Mouse (Mus musculus) liver, adult 2 months (tissue): Measurements from ENCODE around the gene Bcl2l11. TPM values are rescaled to one million over a fixed set of nuclear protein-coding genes. Genes with fewer than 3 reads are reported as not detected.

Experiments
- DNase-seq: peaks from one replicate; pipeline ENCODE4 v3.0.0-alpha.2; 2011; ENCODE audit warnings: low read depth, low spot score; ENCODE audit errors: extremely low read depth
- H3K27ac ChIP-seq: fragments of 200-500 bp; replicated peaks from 2 replicates; pipeline ENCODE4 v1.5.1; 2012; ENCODE audit warnings: low read depth, mild to moderate bottlenecking, control low read depth, inconsistent platforms, low read length; ENCODE audit not compliant: insufficient read depth
- H3K27me3 ChIP-seq: fragments of 200-500 bp; 2 replicates; pipeline ENCODE4 v1.6.1; 2012; ENCODE audit warnings: mild to moderate bottlenecking, moderate library complexity, low read length, inconsistent platforms; ENCODE audit not compliant: control insufficient read depth, insufficient read depth
- H3K36me3 ChIP-seq: fragments of 200-500 bp; 2 replicates; pipeline ENCODE4 v1.6.1; 2012; ENCODE audit warnings: low read length, inconsistent platforms; ENCODE audit not compliant: control insufficient read depth, insufficient read depth
- H3K4me1 ChIP-seq: fragments of 200-500 bp; 2 replicates; pipeline ENCODE4 v1.6.1; 2011; ENCODE audit warnings: low read length; ENCODE audit not compliant: control insufficient read depth, insufficient read depth
- H3K4me3 ChIP-seq: fragments of 200-500 bp; 2 replicates; pipeline ENCODE4 v1.5.1; 2011; ENCODE audit warnings: low read depth, mild to moderate bottlenecking, control low read depth, low read length, moderate library complexity; ENCODE audit not compliant: insufficient read depth
- H3K79me2 ChIP-seq: fragments of 200-500 bp; 2 replicates; pipeline ENCODE4 v1.6.1; 2012; ENCODE audit warnings: inconsistent platforms, mild to moderate bottlenecking, low read length, moderate library complexity; ENCODE audit not compliant: control insufficient read depth, insufficient read depth
- H3K9ac ChIP-seq: fragments of 200-500 bp; 2 replicates; pipeline ENCODE4 v1.6.1; 2012; ENCODE audit warnings: low read depth, mild to moderate bottlenecking, control low read depth, inconsistent platforms, low read length
- CTCF ChIP-seq: fragments of 200-500 bp; IDR thresholded peaks from 2 replicates; pipeline ENCODE4 v1.5.1; 2011; ENCODE audit warnings: low read depth, low read length, control low read depth
- POLR2A ChIP-seq: fragments of 200-500 bp; IDR thresholded peaks from 2 replicates; pipeline ENCODE4 v1.6.1; 2011; ENCODE audit warnings: low read length, control low read depth; ENCODE audit not compliant: insufficient read depth; ENCODE audit errors: extremely low read depth
- WGBS: fragments of 180-500 bp; shearing (Covaris S2); methylation state at CpG from one replicate; pipeline ENCODE4 v1.1.7; 2018; 5-methylcytosine and 5-hydroxymethylcytosine counted together
- polyA plus RNA-seq: library from polyadenylated mRNA; depleted of rRNA; stranded (reverse); fragments of >200 nt; gene quantifications from 2 replicates; pipeline ENCODE4 v1.2.3, GENCODE M21; 2012
- total RNA-seq: library from RNA; depleted of rRNA; stranded (reverse); fragments of >200 nt; gene quantifications from 2 replicates; pipeline ENCODE4 v1.2.3, GENCODE M21; 2014

Gene Bcl2l11
- total and polyA plus RNA-seq, 2 experiments: 2.7 to 4.0 TPM

DNA sequence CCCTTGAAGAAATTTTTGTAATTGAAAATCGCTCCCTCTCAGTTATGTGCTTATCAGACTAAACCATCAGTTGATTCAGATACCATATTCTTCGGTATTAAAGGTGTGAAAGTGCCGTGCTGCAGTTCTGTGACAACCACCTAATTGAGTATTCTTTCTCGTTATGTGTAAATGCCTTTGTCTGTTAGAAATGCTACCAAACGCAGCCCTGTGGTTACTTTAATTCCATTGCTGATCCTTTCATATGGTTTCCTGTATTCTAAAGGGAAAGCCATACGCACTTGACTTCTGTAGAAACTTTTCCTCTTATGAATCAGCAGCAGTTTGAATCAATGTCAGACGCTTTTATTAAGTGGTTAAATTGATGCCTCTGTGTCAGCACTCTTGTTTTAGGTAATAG lies 8.2 kb upstream of the Bcl2l11 start:
- Histone ChIP-seq H3K27me3 (no peaks in the 10 kb centered on the region), H3K79me2 (no peaks in the 10 kb centered on the region), H3K4me3 (no peak overlapping the region), H3K9ac (no peak overlapping the region), H3K4me1 (no peaks in the 10 kb centered on the region), H3K27ac (no peak overlapping the region), H3K36me3 (no peaks in the 10 kb centered on the region)
- TF ChIP-seq CTCF (no peak), POLR2A (no peak)
- DNase-seq: no peak
- WGBS: 90% methylated on average over 7 of the region's 7 CpGs

DNA sequence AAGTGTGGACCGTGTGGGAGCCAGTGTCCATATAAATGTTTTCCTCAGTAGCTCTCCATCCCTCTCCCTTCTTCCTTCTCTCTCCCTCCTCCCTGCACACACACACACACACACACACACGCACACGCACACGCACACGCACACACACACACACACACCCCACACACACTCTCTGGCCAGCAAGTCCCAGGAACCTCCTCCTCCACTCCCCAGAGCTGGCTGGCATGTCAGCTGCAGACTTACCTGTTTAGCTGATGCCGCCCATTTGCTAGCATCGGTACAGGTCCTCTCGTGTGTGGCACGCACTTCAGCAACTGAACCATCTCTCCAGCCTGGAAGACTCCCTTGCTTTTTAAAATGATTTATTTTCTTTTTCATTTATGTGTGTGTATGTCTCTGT lies 6.9 kb upstream of the Bcl2l11 start:
- Histone ChIP-seq H3K27me3 (no peaks in the 10 kb centered on the region), H3K9ac (no peak overlapping the region), H3K27ac (no peak overlapping the region), H3K4me3 (no peak overlapping the region), H3K79me2 (no peaks in the 10 kb centered on the region), H3K4me1 (no peaks in the 10 kb centered on the region; the same call in 1 of the 2 replicates), H3K36me3 (no peaks in the 10 kb centered on the region)
- 98% methylated on average over 9 of the region's 9 CpGs for WGBS
- DNase-seq: no peak
- TF ChIP-seq CTCF: no peak
- TF ChIP-seq POLR2A: no peak

DNA sequence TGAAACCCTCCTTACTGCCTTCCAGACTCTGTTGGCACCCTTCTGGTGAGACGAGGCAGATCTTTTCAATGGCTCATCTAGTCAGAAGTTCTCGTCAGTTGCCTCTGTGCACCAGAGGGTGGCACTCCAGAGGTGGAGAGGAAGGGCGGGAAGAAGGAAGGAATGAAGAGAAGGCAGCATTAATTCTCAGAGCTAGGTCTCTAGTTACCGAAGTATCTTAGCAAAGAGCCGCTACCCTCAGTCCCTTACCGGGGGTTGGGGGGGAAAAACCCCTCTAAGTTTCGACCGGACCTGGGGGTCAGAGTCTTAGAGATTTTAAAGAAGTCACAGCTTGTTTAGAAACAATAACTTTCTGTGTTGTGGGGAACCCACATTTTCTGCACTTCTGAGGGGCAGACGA lies 3.3 kb upstream of the Bcl2l11 start:
- peak; percentile 52 for DNase-seq
- Histone ChIP-seq H3K36me3 (no peaks in the 10 kb centered on the region), H3K79me2 (no peaks in the 10 kb centered on the region)

DNA sequence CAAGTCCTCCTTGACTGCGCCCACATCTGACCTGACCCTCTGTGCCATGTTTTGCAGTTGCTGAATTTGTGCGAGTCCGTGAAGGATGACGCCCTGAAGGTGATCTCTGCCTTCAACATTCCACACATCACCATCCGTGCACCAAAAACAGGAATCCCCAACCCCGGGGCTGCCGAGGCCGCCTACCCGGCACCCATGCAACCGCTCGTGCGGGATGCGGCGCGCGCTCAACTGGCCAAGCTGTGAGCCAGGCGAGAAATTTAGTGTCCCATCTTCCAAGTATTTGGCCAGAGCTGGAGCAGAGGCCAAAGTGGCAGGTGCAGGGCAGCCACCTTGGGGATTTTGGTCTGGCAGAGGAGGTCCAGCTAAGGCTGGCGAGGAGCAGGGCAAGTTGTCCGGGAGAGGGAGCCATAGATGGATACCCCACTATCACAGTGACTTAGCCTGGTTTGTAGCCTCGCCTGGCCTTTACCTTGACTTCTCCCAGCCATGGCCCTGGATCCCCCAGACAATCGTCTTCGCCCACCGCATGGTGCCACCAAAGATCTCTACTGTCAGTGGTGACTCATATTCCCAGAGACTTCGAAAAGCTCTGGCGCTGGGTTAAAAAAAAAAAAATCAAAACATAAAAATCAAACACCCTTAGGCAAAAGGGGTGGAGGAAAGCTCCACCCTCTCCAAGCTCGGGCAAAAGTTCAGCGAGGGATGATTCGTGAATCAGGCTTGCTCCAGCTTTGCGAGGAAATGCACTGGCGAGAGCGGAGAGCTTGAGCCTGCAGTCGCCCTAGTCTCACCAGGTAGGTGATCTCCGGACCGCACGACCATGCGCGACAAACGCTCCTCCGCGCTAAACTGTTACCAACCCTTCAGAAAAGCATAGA lies 2.7 kb upstream of the Bcl2l11 start:
- no peak for DNase-seq

More for the DNA sequence above, 3.3 kb upstream of the Bcl2l11 start:
- no peaks in the 10 kb centered on the region for H3K27me3 ChIP-seq
- H3K27ac ChIP-seq: no peak overlapping the region
- 3% methylated on average over 9 of the region's 9 CpGs for WGBS
- no peak for TF ChIP-seq POLR2A
- TF ChIP-seq CTCF: peak; percentile 86
- peaks cover 8% of the 10 kb centered on the region for H3K4me1 ChIP-seq
- H3K4me3 ChIP-seq: no peak overlapping the region
- no peak overlapping the region for H3K9ac ChIP-seq

DNA sequence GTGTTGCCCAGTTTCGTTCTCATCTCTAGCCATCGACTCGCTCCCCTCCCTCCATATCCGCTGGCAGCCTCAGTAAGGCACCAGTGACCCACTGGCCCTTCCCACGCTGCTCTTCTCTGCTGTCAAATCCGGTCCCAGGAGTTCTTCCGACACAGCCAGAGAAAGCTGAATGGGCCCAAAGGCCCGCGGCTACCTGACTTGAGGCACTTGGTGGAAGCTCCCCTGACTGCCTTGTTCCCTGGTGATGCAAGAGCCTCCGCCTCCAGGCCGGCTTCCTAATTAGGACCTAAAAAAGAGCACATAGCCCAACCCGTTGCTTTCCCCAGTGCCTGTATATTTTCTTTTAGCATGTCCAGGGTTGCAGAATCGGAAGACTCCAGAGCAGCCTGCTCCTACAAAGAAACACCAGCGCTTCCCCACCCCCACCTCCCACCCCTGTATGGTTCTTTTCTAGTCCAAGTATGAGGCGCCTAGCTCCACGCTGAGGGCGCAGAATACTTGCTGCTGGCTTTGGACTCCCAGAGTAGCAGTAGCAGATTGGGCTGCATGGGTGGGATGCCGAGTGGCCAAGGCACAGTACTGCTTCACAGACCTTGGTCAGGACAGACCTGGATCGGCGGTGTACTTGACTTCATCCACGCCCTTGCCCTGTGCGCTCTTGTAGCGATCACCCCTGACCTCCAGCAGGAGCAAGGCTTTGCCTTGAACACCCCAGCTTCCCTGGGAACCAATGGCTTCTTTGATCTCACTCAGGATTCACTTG lies 1.7 kb upstream of the Bcl2l11 start:
- 14% methylated on average over 23 of the region's 23 CpGs for WGBS
- no peaks in the 10 kb centered on the region for H3K36me3 ChIP-seq
- H3K9ac ChIP-seq: no peak overlapping the region
- H3K27ac ChIP-seq: no peak overlapping the region
- no peak overlapping the region for H3K4me3 ChIP-seq
- no peak for TF ChIP-seq CTCF
- H3K79me2 ChIP-seq: no peaks in the 10 kb centered on the region
- DNase-seq: no peak
- H3K4me1 ChIP-seq: peaks cover 8% of the 10 kb centered on the region
- H3K27me3 ChIP-seq: no peaks in the 10 kb centered on the region

More for the DNA sequence above, 2.7 kb upstream of the Bcl2l11 start:
- no peak for TF ChIP-seq POLR2A
- peak; percentile 43 for TF ChIP-seq CTCF
- H3K79me2 ChIP-seq: no peaks in the 10 kb centered on the region
- 5% methylated on average over 40 of the region's 40 CpGs for WGBS
- no peaks in the 10 kb centered on the region for H3K27me3 ChIP-seq
- H3K27ac ChIP-seq: no peak overlapping the region
- no peak overlapping the region for H3K4me3 ChIP-seq
- H3K9ac ChIP-seq: no peak overlapping the region
- peaks cover 8% of the 10 kb centered on the region for H3K4me1 ChIP-seq
- no peaks in the 10 kb centered on the region for H3K36me3 ChIP-seq
